Mouse (Mus musculus): ENCODE results near the gene Polr2b. TPM values are rescaled to one million over a fixed set of nuclear protein-coding genes. Genes with fewer than 3 reads are reported as not detected.

Polr2b gene
- total RNA-seq, 2 experiments from 2014 or later, result 20.7 to 24.2 TPM

- no peak for DNase-seq
- intact Hi-C loops (cut with DNase I), result no loop called here
These were observed 74.0 kb downstream of the Polr2b start for GRCm38 (mm10) chr5:77383799-77384554.

GRCm38 (mm10) chr5:77384724-77385123, 74.8 kb downstream of the Polr2b start:
- no peak for DNase-seq
- intact Hi-C loops (cut with DNase I), result no loop called here

GRCm38 (mm10) chr5:77385221-77385620, 75.3 kb downstream of the Polr2b start:
- intact Hi-C loops (cut with DNase I), result no loop called here
- no peak for DNase-seq

GRCm38 (mm10) chr5:77385900-77386595, 76.1 kb downstream of the Polr2b start:
- DNase-seq, result no peak
- intact Hi-C loops (cut with DNase I), result no loop called here

GRCm38 (mm10) chr5:77386596-77387413, 76.9 kb downstream of the Polr2b start:
- intact Hi-C loops (cut with DNase I), result no loop called here
- DNase-seq, result no peak

- DNase-seq, result no peak
These were observed 77.4 kb downstream of the Polr2b start for GRCm38 (mm10) chr5:77387414-77387704.

GRCm38 (mm10) chr5:77388359-77388758, 78.4 kb downstream of the Polr2b start:
- intact Hi-C loops (cut with DNase I), result no loop called here
- DNase-seq, result no peak

More at GRCm38 (mm10) chr5:77387414-77387704, 77.4 kb downstream of the Polr2b start:
- intact Hi-C loops (cut with DNase I), result no loop called here

GRCm38 (mm10) chr5:77390272-77390671, 80.3 kb downstream of the Polr2b start:
- no peak for DNase-seq
- intact Hi-C loops (cut with DNase I), result no loop called here

GRCm38 (mm10) chr5:77393094-77393619, 83.2 kb downstream of the Polr2b start:
- intact Hi-C loops (cut with DNase I), result no loop called here
- no peak for DNase-seq

GRCm38 (mm10) chr5:77393990-77394618, 84.2 kb downstream of the Polr2b start:
- no peak for DNase-seq
- intact Hi-C loops (cut with DNase I), result no loop called here

GRCm38 (mm10) chr5:77398285-77399057, 88.5 kb downstream of the Polr2b start:
- DNase-seq, result no peak
- intact Hi-C loops (cut with DNase I), result no loop called here

Small RNA genes within 50 kb of the gene (microRNA-seq; reads per million reads assigned to microRNA genes)
- gene Mir5098, result 0 reads per million in 2 experiments

Other genes starting within 250 kb of the Polr2b start
- gene Hopx, start 195.0 kb upstream of the Polr2b start, total RNA-seq (2021), result 1 to 10 TPM; 3.1 to 3.6 TPM
- not detected for gene Spink2, start 98.7 kb upstream of the Polr2b start, total RNA-seq (2021)
- 1 to 10 TPM; 7.1 to 8.4 TPM for gene Rest, start 44.7 kb upstream of the Polr2b start, total RNA-seq (2021)
- 10 to 100 TPM; 15.1 to 17.9 TPM for gene Noa1, start 63 bp upstream of the Polr2b start, total RNA-seq (2021)
- gene Igfbp7, start 97.9 kb downstream of the Polr2b start, total RNA-seq (2021), result 100 to 1,000 TPM in 1 of 2 experiments, 10 to 100 TPM in 1; 90.8 to 112 TPM

Measured in gastrocnemius, postnatal 36 days (tissue).